Mouse (Mus musculus) myocyte (in vitro differentiated cells): ENCODE results near the gene Wfdc1.

Experiments
- CEBPB ChIP-seq: IDR thresholded peaks from 2 replicates; pipeline ENCODE4 v1.6.1; 2011; ENCODE audit warnings: mild to moderate bottlenecking, moderate library complexity; ENCODE audit not compliant: poor library complexity, insufficient read depth, severe bottlenecking
- E2F4 ChIP-seq: IDR thresholded peaks from one replicate; pipeline ENCODE4 v1.6.1; 2011; ENCODE audit warnings: mild to moderate bottlenecking, control low read depth, moderate library complexity; ENCODE audit not compliant: insufficient read depth
- MAX ChIP-seq: IDR thresholded peaks from one replicate; pipeline ENCODE4 v1.6.1; 2011; ENCODE audit warnings: low read depth, mild to moderate bottlenecking, control low read depth
- MYOG ChIP-seq, 3 experiments: IDR thresholded peaks; one replicate each; pipeline ENCODE4 v1.6.1; 2011; ENCODE audit warnings: control low read depth in 2 of 3, low read depth in 2 of 3, mild to moderate bottlenecking in 2 of 3; ENCODE audit not compliant: insufficient read length in 2 of 3, control insufficient read depth in 1 of 3, insufficient read depth in 1 of 3
- POLR2A ChIP-seq: IDR thresholded peaks from one replicate; pipeline ENCODE4 v1.6.1; 2011; ENCODE audit warnings: low read depth, mild to moderate bottlenecking, control low read depth, moderate library complexity; ENCODE audit not compliant: insufficient read length
- POLR2AphosphoS2 ChIP-seq: IDR thresholded peaks from one replicate; pipeline ENCODE4 v1.6.1; 2011; ENCODE audit warnings: low read depth, control low read depth; ENCODE audit not compliant: insufficient read length
- TCF12 ChIP-seq: IDR thresholded peaks from one replicate; pipeline ENCODE4 v1.6.1; 2011; ENCODE audit warnings: mild to moderate bottlenecking, control low read depth; ENCODE audit not compliant: poor library complexity, insufficient read depth, severe bottlenecking
- USF1 ChIP-seq: IDR thresholded peaks from one replicate; pipeline ENCODE4 v1.6.1; 2011; ENCODE audit warnings: low read depth, mild to moderate bottlenecking, control low read depth, moderate library complexity

DNA sequence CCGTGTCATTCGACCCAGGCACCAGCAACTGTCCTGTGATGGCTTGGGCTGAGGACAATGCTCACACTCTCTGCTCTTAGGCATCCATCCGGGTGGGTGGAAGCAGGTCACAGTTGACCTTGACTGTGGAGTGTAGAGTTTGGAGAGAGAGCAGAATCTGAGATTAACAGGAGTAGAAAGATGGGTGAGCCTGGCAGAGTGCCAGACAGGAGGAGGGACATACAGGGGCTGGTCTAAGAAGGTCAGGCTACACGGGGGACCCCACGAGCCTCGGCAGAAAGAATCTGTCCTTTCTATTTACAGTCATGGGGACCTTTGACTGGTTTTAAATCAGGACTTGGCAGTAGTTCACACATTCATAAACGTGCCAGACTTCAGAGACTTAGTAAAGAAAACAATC, 36.8 kb downstream of the Wfdc1 start:
- TF ChIP-seq POLR2A (no peak), E2F4 (no peak), MAX (no peak), POLR2AphosphoS2 (no peak), USF1 (no peak), MYOG (IDR thresholded peaks at IDR 0.05; ENCODE audit: control insufficient read depth in 1 of 3, insufficient read depth in 1 of 3, insufficient read length in 2 of 3, low read depth in 2 of 3) (no peak), TCF12 (no peak), CEBPB (no peak)
